Mouse (Mus musculus) gastrocnemius, adult 18-20 months (tissue): Measurements from ENCODE around the gene Il6ra. TPM values are rescaled to one million over a fixed set of nuclear protein-coding genes. Genes with fewer than 3 reads are reported as not detected.

Experiments used
- DNase-seq: peaks from one replicate; pipeline ENCODE4 v3.0.0; 2021; ENCODE audit warnings: low spot score
- long read RNA-seq, 2 experiments: library from polyadenylated mRNA; stranded (forward); transcript quantifications; one replicate each; pipeline ENCODE4 v2.0.0; 2021
- total RNA-seq, 2 experiments: library from RNA; stranded (reverse); gene quantifications; 2 replicates each; pipeline ENCODE4 v1.2.3; 2021

The Il6ra gene
- total RNA-seq: 1 to 10 TPM; 3.1 to 7.2 TPM
- long read RNA-seq, experiment 1, partial matches to known transcripts: 0 of 1 reads
- long read RNA-seq, experiment 1, other reads (novel, unspliced or antisense): 1 of 1 reads
- long read RNA-seq, experiment 2, partial matches to known transcripts: 1 of 1 reads
- long read RNA-seq, experiment 2, other reads (novel, unspliced or antisense): 0 of 1 reads

- peak; percentile 95 for DNase-seq
Measured at GRCm38 (mm10) chr3:89912543-89913391, at the start of gene Il6ra. Il6ra (minus strand) TSS chr3:89913196.

GRCm38 (mm10) chr3:89962059-89962750 is 49.2 kb upstream of the Il6ra start:
- peak; percentile 44 for DNase-seq

GRCm38 (mm10) chr3:89961436-89961835 is 48.4 kb upstream of the Il6ra start:
- DNase-seq: no peak

- peak; percentile 87 for DNase-seq
Measured at GRCm38 (mm10) chr3:89960469-89960868, 47.5 kb upstream of the Il6ra start.

GRCm38 (mm10) chr3:89959435-89959834 is 46.4 kb upstream of the Il6ra start:
- DNase-seq: no peak

GRCm38 (mm10) chr3:89957880-89958279 is 44.9 kb upstream of the Il6ra start:
- no peak for DNase-seq

GRCm38 (mm10) chr3:89956177-89956971 is 43.4 kb upstream of the Il6ra start:
- DNase-seq: no peak

GRCm38 (mm10) chr3:89953420-89953819 is 40.4 kb upstream of the Il6ra start:
- DNase-seq: peak; percentile 78

GRCm38 (mm10) chr3:89948655-89949054 is 35.7 kb upstream of the Il6ra start:
- DNase-seq: no peak

GRCm38 (mm10) chr3:89948021-89948420 is 35.0 kb upstream of the Il6ra start:
- DNase-seq: no peak

- DNase-seq: no peak
Measured at GRCm38 (mm10) chr3:89945026-89945425, 32.0 kb upstream of the Il6ra start.

GRCm38 (mm10) chr3:89942894-89943293 is 29.9 kb upstream of the Il6ra start:
- no peak for DNase-seq

GRCm38 (mm10) chr3:89936495-89936894 is 23.5 kb upstream of the Il6ra start:
- DNase-seq: no peak

- no peak for DNase-seq
Measured at GRCm38 (mm10) chr3:89932925-89933324, 19.9 kb upstream of the Il6ra start.

- DNase-seq: no peak
Measured at GRCm38 (mm10) chr3:89928956-89929355, 16.0 kb upstream of the Il6ra start.

GRCm38 (mm10) chr3:89926440-89926839 is 13.4 kb upstream of the Il6ra start:
- DNase-seq: no peak

GRCm38 (mm10) chr3:89920711-89921110 is 7.7 kb upstream of the Il6ra start:
- no peak for DNase-seq

GRCm38 (mm10) chr3:89917408-89917807 is 4.4 kb upstream of the Il6ra start:
- DNase-seq: no peak

GRCm38 (mm10) chr3:89916622-89917021 is 3.6 kb upstream of the Il6ra start:
- DNase-seq: no peak

- DNase-seq: no peak
Measured at GRCm38 (mm10) chr3:89914700-89915099, 1.7 kb upstream of the Il6ra start.

- DNase-seq: no peak
Measured at GRCm38 (mm10) chr3:89912108-89912542, 871 bp downstream of the Il6ra start.
